In genomic region chr5:67348949-67349348, GRCm38 (mm10) we compare ENCODE assay signal across 14 mouse cellular contexts. TPM values are rescaled to one million over a fixed set of nuclear protein-coding genes. Genes with fewer than 3 reads are reported as not detected.
DNase-seq lines count a peak whose midpoint lies in the region; ATAC-seq and TF ChIP-seq lines count a peak whose summit lies in the region.
"Had no signal": no experiment of that assay in that cellular context is flagged by ENCODE, and none has a peak within 500 bp of the region (broad histone marks: within the 10 kb centered on the region; RNA-seq: fewer than 3 reads in every experiment).

No protein-coding gene starts in this region.

- no peaks in the 10 kb centered on the region for H3K9me3 ChIP-seq in hindbrain, embryonic 14.5 days (ENCODE audit: control insufficient read depth, low read length)
- no peaks in the 10 kb centered on the region for H3K9me3 ChIP-seq in hindbrain, embryonic 10.5 days
- H3K9me3 ChIP-seq in midbrain, postnatal 0 days (ENCODE audit: low read length), result no peaks in the 10 kb centered on the region
- no peaks in the 10 kb centered on the region for H3K9me3 ChIP-seq in heart, embryonic 11.5 days (replicated peaks; ENCODE audit: control insufficient read depth, low read length)
- H3K9me3 ChIP-seq: embryonic facial prominence, embryonic 15.5 days had no signal

- no peak overlapping the region for H3K4me2 ChIP-seq in hindbrain, embryonic 14.5 days (replicated peaks)
- no peak overlapping the region for H3K4me2 ChIP-seq in midbrain, postnatal 0 days (ENCODE audit: low read depth, low read length, poor library complexity, severe bottlenecking)
- no peak overlapping the region for H3K4me2 ChIP-seq in heart, embryonic 11.5 days
- H3K4me2 ChIP-seq: embryonic facial prominence, embryonic 15.5 days had no signal

- H3K4me1 ChIP-seq in hindbrain, embryonic 14.5 days (replicated peaks; ENCODE audit: control insufficient read depth, insufficient read depth, low read length), result no peaks in the 10 kb centered on the region
- no peaks in the 10 kb centered on the region for H3K4me1 ChIP-seq in hindbrain, embryonic 10.5 days (replicated peaks)
- no peaks in the 10 kb centered on the region for H3K4me1 ChIP-seq in midbrain, postnatal 0 days (ENCODE audit: insufficient read depth, low read length)
- H3K4me1 ChIP-seq in heart, embryonic 11.5 days (ENCODE audit: control insufficient read depth, insufficient read depth, low read length), result no peaks in the 10 kb centered on the region
- H3K4me1 ChIP-seq: embryonic facial prominence, embryonic 15.5 days had no signal

- no peak for DNase-seq in hindbrain, embryonic 14.5 days (ENCODE audit: low spot score)
- DNase-seq in hindbrain, embryonic 10.5 days (ENCODE audit: low spot score), result no peak
- peak; percentile 82 for DNase-seq in right cerebral cortex, adult 18-20 months
- no peak for DNase-seq in right cerebral cortex, postnatal 4 days
- DNase-seq in layer of hippocampus, postnatal 36 days, result peak; percentile 42 to 62
- DNase-seq in spleen, postnatal 36 days (ENCODE audit: low spot score in 2 of 2), result no peak
- DNase-seq in midbrain, postnatal 0 days (ENCODE audit: low spot score), result no peak
- DNase-seq: adrenal gland, postnatal 25 days; cerebellum, adult 8-10 months; lung, postnatal 14 days; midbrain, embryonic 14.5 days had no signal

- H3K4me3 ChIP-seq in hindbrain, embryonic 14.5 days (replicated peaks; ENCODE audit: low read length), result no peak overlapping the region
- no peak overlapping the region for H3K4me3 ChIP-seq in hindbrain, embryonic 10.5 days
- no peak overlapping the region for H3K4me3 ChIP-seq in midbrain, postnatal 0 days (ENCODE audit: low read depth, low read length)
- no peak overlapping the region for H3K4me3 ChIP-seq in heart, embryonic 11.5 days (ENCODE audit: low read depth, low read length)
- H3K4me3 ChIP-seq: embryonic facial prominence, embryonic 15.5 days had no signal

- H3K27me3 ChIP-seq in hindbrain, embryonic 14.5 days (ENCODE audit: control insufficient read depth, insufficient read depth, low read length), result no peaks in the 10 kb centered on the region
- H3K27me3 ChIP-seq in hindbrain, embryonic 10.5 days (ENCODE audit: insufficient read depth, poor library complexity, severe bottlenecking), result no peaks in the 10 kb centered on the region
- H3K27me3 ChIP-seq in midbrain, postnatal 0 days (ENCODE audit: insufficient read depth, low read length), result no peaks in the 10 kb centered on the region
- H3K27me3 ChIP-seq in heart, embryonic 11.5 days (ENCODE audit: control insufficient read depth, insufficient read depth, low read length), result no peaks in the 10 kb centered on the region
- H3K27me3 ChIP-seq: embryonic facial prominence, embryonic 15.5 days had no signal

- 0 out of 2 replicates have a peak, but pooled peaks have one; percentile 24 for ATAC-seq in hindbrain, embryonic 14.5 days (ENCODE audit: low FRiP score)
- ATAC-seq in midbrain, postnatal 0 days (ENCODE audit: low FRiP score), result no peak
- no peak for ATAC-seq in heart, embryonic 11.5 days (replicated peaks; ENCODE audit: insufficient number of reproducible peaks, low FRiP score, low TSS enrichment)
- ATAC-seq: intestine, embryonic 16.5 days had no signal

- H3K36me3 ChIP-seq in hindbrain, embryonic 14.5 days (replicated peaks; ENCODE audit: control insufficient read depth, insufficient read depth), result peaks cover 91% of the 10 kb centered on the region
- peaks cover 97% of the 10 kb centered on the region for H3K36me3 ChIP-seq in hindbrain, embryonic 10.5 days
- H3K36me3 ChIP-seq in midbrain, postnatal 0 days (ENCODE audit: insufficient read depth, low read length), result peaks cover 52% of the 10 kb centered on the region
- H3K36me3 ChIP-seq in heart, embryonic 11.5 days (ENCODE audit: control insufficient read depth, insufficient read depth, low read length), result peaks cover 27% of the 10 kb centered on the region

- TF ChIP-seq CTCF in midbrain, postnatal 0 days (IDR thresholded peaks at IDR 0.05), result no peak

- no peak overlapping the region for H3K27ac ChIP-seq in hindbrain, embryonic 14.5 days
- no peak overlapping the region for H3K27ac ChIP-seq in hindbrain, embryonic 10.5 days
- no peak overlapping the region for H3K27ac ChIP-seq in midbrain, postnatal 0 days (ENCODE audit: low read depth, low read length)
- no peak overlapping the region for H3K27ac ChIP-seq in heart, embryonic 11.5 days (ENCODE audit: low read depth, low read length)
- H3K27ac ChIP-seq: embryonic facial prominence, embryonic 15.5 days had no signal

- H3K9ac ChIP-seq in hindbrain, embryonic 14.5 days, result no peak overlapping the region
- H3K9ac ChIP-seq in midbrain, postnatal 0 days (replicated peaks; ENCODE audit: low read length, poor library complexity, severe bottlenecking), result no peak overlapping the region
- no peak overlapping the region for H3K9ac ChIP-seq in heart, embryonic 11.5 days (ENCODE audit: low read depth, low read length)
- H3K9ac ChIP-seq: embryonic facial prominence, embryonic 15.5 days had no signal

- WGBS in hindbrain, embryonic 14.5 days, result 72% methylated on average over 10 of the region's 10 CpGs
- 80% methylated on average over 10 of the region's 10 CpGs for WGBS in hindbrain, embryonic 10.5 days
- WGBS in midbrain, postnatal 0 days, result 65% methylated on average over 10 of the region's 10 CpGs
- WGBS in heart, embryonic 11.5 days (ENCODE audit: insufficient replicate concordance), result 79% methylated on average over 10 of the region's 10 CpGs

RNA-seq across cellular contexts. Expression of gene Slc30a9, which starts 42.2 kb away (rescaled TPM):
- 183 and 204 TPM in 2 replicates for polyA plus RNA-seq in hindbrain, embryonic 14.5 days (2014; fragmentation: Nextera tagmentation; extraction: Ambion mirVana)
- polyA plus RNA-seq in hindbrain, embryonic 10.5 days (2016; fragmentation: Nextera tagmentation; extraction: Ambion mirVana), result 102 and 106 TPM in 2 replicates
- total RNA-seq in layer of hippocampus, postnatal 36 days (2021), result 100 to 1,000 TPM; 173 to 192 TPM
- 99.2 and 99.5 TPM in 2 replicates for total RNA-seq in midbrain, postnatal 0 days (2014; rRNA removed)
- 172 and 176 TPM in 2 replicates for polyA plus RNA-seq in midbrain, postnatal 0 days (2015; fragmentation: Nextera tagmentation; extraction: Ambion mirVana)
- 161 and 177 TPM in 2 replicates for polyA plus RNA-seq in heart, embryonic 11.5 days (2014; fragmentation: Nextera tagmentation; extraction: Ambion mirVana)

Comparison
In these comparisons a context has a peak if more than half of its experiments do, and no peak if none do; other contexts are left out.
1. DNase-seq: peak in right cerebral cortex, adult 18-20 months (single experiment) and layer of hippocampus, postnatal 36 days (2 of 2); none in hindbrain, embryonic 14.5 days (single experiment), hindbrain, embryonic 10.5 days (single experiment), right cerebral cortex, postnatal 4 days (single experiment), spleen, postnatal 36 days (0 of 2) and midbrain, postnatal 0 days (single experiment).